Mouse (Mus musculus): Measurements from ENCODE around the gene Grip1.

DNA sequence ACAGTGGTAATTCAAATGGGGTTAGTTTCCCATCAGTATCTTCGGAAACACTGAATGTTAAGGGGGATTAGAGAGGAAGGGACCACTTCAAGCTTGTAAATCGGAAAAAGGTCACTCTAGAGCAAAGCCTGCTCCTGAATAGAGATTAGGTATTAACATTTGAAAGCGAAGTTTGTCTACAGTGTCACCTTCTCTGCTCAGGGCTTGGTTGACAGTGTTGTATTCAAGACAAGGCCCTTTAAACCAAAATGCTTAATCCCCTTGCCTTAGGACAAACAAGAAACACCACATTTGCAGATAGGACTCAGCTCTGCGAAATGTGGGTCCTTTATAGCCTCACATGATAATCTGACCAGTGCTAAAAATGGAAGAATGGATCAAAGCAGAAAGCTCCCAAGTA lies 81.2 kb downstream of the Grip1 start:
- no peak for TF ChIP-seq MAX (IDR thresholded peaks at IDR 0.05; ENCODE audit: low read depth)
- TF ChIP-seq CEBPB (IDR thresholded peaks at IDR 0.05; ENCODE audit: insufficient read depth, poor library complexity, severe bottlenecking), result no peak
- TF ChIP-seq TCF12 (IDR thresholded peaks at IDR 0.05; ENCODE audit: insufficient read depth, poor library complexity, severe bottlenecking), result no peak
- no peak for TF ChIP-seq POLR2A (IDR thresholded peaks at IDR 0.05; ENCODE audit: insufficient read length, low read depth)
- TF ChIP-seq E2F4 (IDR thresholded peaks at IDR 0.05; ENCODE audit: insufficient read depth), result no peak
- no peak for TF ChIP-seq USF1 (IDR thresholded peaks at IDR 0.05; ENCODE audit: low read depth)

Measured in myocyte (in vitro differentiated cells).